Mouse (Mus musculus) cerebral cortex, adult 2 months (tissue): Measurements from ENCODE around the gene Gm9903.

Experiments used
- WGBS: fragments of 180-500 bp; shearing (Covaris S2); methylation state at CpG from one replicate; pipeline ENCODE4 v1.1.7; 2018; 5-methylcytosine and 5-hydroxymethylcytosine counted together

Gm9903 gene

GRCm38 (mm10) chr5:33629301-33629987 is at the start of gene Gm9903, which contains the start of gene Fam53a:
Gm9903 (plus strand) TSS chr5:33629925.
Fam53a (minus strand) TSS chr5:33629635.
- under 1% methylated on average over 98 of the region's 99 CpGs for WGBS

GRCm38 (mm10) chr5:33580336-33580735 is 49.4 kb upstream of the Gm9903 start:
- WGBS = 53% methylated on average over 1 of the region's 1 CpGs

GRCm38 (mm10) chr5:33587498-33588058 is 42.1 kb upstream of the Gm9903 start:
- 68% methylated on average over 18 of the region's 18 CpGs for WGBS

- WGBS = 61% methylated on average over 3 of the region's 3 CpGs
These were observed 41.7 kb upstream of the Gm9903 start for GRCm38 (mm10) chr5:33588066-33588465.

GRCm38 (mm10) chr5:33589221-33589888 is 40.4 kb upstream of the Gm9903 start:
- 65% methylated on average over 5 of the region's 5 CpGs for WGBS

- WGBS = 63% methylated on average over 2 of the region's 2 CpGs
These were observed 36.1 kb upstream of the Gm9903 start for GRCm38 (mm10) chr5:33593620-33594019.

GRCm38 (mm10) chr5:33605314-33605713 is 24.4 kb upstream of the Gm9903 start:
- WGBS = 74% methylated on average over 5 of the region's 5 CpGs

GRCm38 (mm10) chr5:33606631-33607030 is 23.1 kb upstream of the Gm9903 start:
- 66% methylated on average over 7 of the region's 7 CpGs for WGBS

- WGBS = 95% methylated on average over 15 of the region's 15 CpGs
These were observed 22.3 kb upstream of the Gm9903 start for GRCm38 (mm10) chr5:33607434-33607833.

- WGBS = 95% methylated on average over 1 of the region's 1 CpGs
These were observed 20.5 kb upstream of the Gm9903 start for GRCm38 (mm10) chr5:33609226-33609625.

- WGBS = 94% methylated on average over 1 of the region's 1 CpGs
These were observed 17.9 kb upstream of the Gm9903 start for GRCm38 (mm10) chr5:33611795-33612194.

- 82% methylated on average over 6 of the region's 6 CpGs for WGBS
These were observed 15.3 kb upstream of the Gm9903 start for GRCm38 (mm10) chr5:33614391-33614790.

GRCm38 (mm10) chr5:33622671-33623070 is 7.1 kb upstream of the Gm9903 start:
- WGBS = 52% methylated on average over 2 of the region's 2 CpGs

GRCm38 (mm10) chr5:33623766-33624165 is 6.0 kb upstream of the Gm9903 start:
- 70% methylated on average over 3 of the region's 3 CpGs for WGBS

- WGBS = 36% methylated on average over 4 of the region's 4 CpGs
These were observed 1.8 kb upstream of the Gm9903 start for GRCm38 (mm10) chr5:33627968-33628367.

- whole genome bisulfite sequencing = under 1% methylated on average over 24 of the region's 24 CpGs
These were observed 865 bp upstream of the Gm9903 start for GRCm38 (mm10) chr5:33628820-33629300.

- 2% methylated on average over 9 of the region's 9 CpGs for WGBS
These were observed 336 bp downstream of the Gm9903 start for GRCm38 (mm10) chr5:33630061-33630460.

GRCm38 (mm10) chr5:33630615-33631014 is 890 bp downstream of the Gm9903 start:
- 86% methylated on average over 4 of the region's 4 CpGs for WGBS

- WGBS = 58% methylated on average over 1 of the region's 1 CpGs
These were observed 2.8 kb downstream of the Gm9903 start for GRCm38 (mm10) chr5:33632526-33632925.

- 93% methylated on average over 3 of the region's 3 CpGs for WGBS
These were observed 5.6 kb downstream of the Gm9903 start for GRCm38 (mm10) chr5:33635361-33635760.

GRCm38 (mm10) chr5:33637606-33638350 is 8.1 kb downstream of the Gm9903 start:
- WGBS = 83% methylated on average over 3 of the region's 3 CpGs

GRCm38 (mm10) chr5:33638826-33639225 is 9.1 kb downstream of the Gm9903 start:
- WGBS = 65% methylated on average over 4 of the region's 4 CpGs
